Mouse (Mus musculus) limb, embryonic 11.5 days (tissue): ENCODE data around the gene Bptf. TPM values are rescaled to one million over a fixed set of nuclear protein-coding genes. Genes with fewer than 3 reads are reported as not detected.
"Not testable (repeated sequence)": the region's sequence is repeated elsewhere in the genome, so short reads cannot be mapped to it uniquely, and the experiment has no call there.

Source experiments
- ATAC-seq: fragments of 200-750 bp; cut with Nextera tagmentation; 2 replicates; pipeline ENCODE4 v1.8.0; 2017; ENCODE audit warnings: low read depth; ENCODE audit not compliant: insufficient number of reproducible peaks, low FRiP score, low TSS enrichment
- DNase-seq: peaks from one replicate; pipeline ENCODE4 v3.0.0-alpha.2; 2015; ENCODE audit warnings: low spot score
- H3K27ac ChIP-seq: fragments of 300-500 bp; sonication (generic); replicated peaks from 2 replicates; pipeline ENCODE4 v1.5.1; 2014; ENCODE audit warnings: low read depth, mild to moderate bottlenecking, low read length
- H3K27me3 ChIP-seq: fragments of 300-500 bp; sonication (generic); 2 replicates; pipeline ENCODE4 v1.6.1; 2014; ENCODE audit warnings: mild to moderate bottlenecking, low read length, mixed read lengths; ENCODE audit not compliant: control insufficient read depth, insufficient read depth
- H3K36me3 ChIP-seq: fragments of 300-500 bp; sonication (generic); 2 replicates; pipeline ENCODE4 v1.6.1; 2014; ENCODE audit warnings: mild to moderate bottlenecking, low read length, moderate library complexity, mixed read lengths; ENCODE audit not compliant: control insufficient read depth, insufficient read depth
- H3K4me1 ChIP-seq: fragments of 300-500 bp; sonication (generic); 2 replicates; pipeline ENCODE4 v1.6.1; 2014; ENCODE audit warnings: low read length, mixed read lengths; ENCODE audit not compliant: control insufficient read depth, insufficient read depth
- H3K4me2 ChIP-seq: fragments of 300-500 bp; sonication (generic); 2 replicates; pipeline ENCODE4 v1.6.1; 2014; ENCODE audit warnings: low read depth, mild to moderate bottlenecking, moderate library complexity; ENCODE audit not compliant: severe bottlenecking
- H3K4me3 ChIP-seq: fragments of 300-500 bp; sonication (generic); 2 replicates; pipeline ENCODE4 v1.5.1; 2014; ENCODE audit warnings: low read depth, low read length
- H3K9ac ChIP-seq: fragments of 300-500 bp; sonication (generic); 2 replicates; pipeline ENCODE4 v1.6.1; 2014; ENCODE audit warnings: mild to moderate bottlenecking, low read length
- H3K9me3 ChIP-seq: fragments of 300-500 bp; sonication (generic); 2 replicates; pipeline ENCODE4 v1.6.1; 2016; ENCODE audit warnings: low read length; ENCODE audit not compliant: control insufficient read depth
- WGBS: fragments of 180-500 bp; shearing (Covaris S2); extraction: QIAGEN DNeasy Blood & Tissue Kit; methylation state at CpG from one replicate; pipeline ENCODE4 v1.1.7; 2014; 5-methylcytosine and 5-hydroxymethylcytosine counted together
- polyA plus RNA-seq: library from polyadenylated mRNA; unstranded; fragments of >200 nt; fragmentation: Nextera tagmentation; extraction: Ambion mirVana; gene quantifications from 2 replicates; pipeline ENCODE4 v1.2.1, GENCODE M21; 2014

Bptf gene
- polyA plus RNA-seq, 1 experiment from 2014 or later: 44.1 TPM

DNA sequence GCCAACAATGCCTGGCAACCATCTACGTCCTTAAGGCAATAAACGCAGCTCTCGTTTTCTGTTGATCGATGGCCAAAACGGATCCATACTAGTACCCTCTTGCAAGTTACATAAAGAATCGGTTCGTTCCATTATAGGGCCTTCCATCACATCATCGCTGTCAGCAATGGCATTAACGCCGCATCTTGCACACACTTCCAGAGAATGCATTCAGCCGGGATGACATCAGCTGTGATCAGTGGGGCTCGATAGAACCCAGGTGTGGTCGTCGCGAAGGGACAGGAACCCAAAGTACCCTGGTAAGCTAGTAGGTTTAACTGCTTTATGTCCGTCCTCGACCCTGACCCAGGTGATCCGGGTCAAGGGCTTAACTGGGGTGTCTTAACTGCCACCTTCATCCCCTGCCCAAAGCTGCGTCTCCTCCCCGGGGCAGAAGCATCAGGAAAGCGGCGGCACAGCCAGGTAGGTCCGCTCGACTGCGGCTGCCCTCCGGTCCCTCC is 133.2 kb downstream of the Bptf start:
- ATAC-seq: peak; percentile 7; the same call in 1 of the 2 replicates
- peak overlapping the region; percentile 90 for H3K27ac ChIP-seq
- no peaks in the 10 kb centered on the region for H3K27me3 ChIP-seq
- peak overlapping the region; percentile 51 for H3K4me2 ChIP-seq
- H3K36me3 ChIP-seq: peaks cover 19% of the 10 kb centered on the region
- 0 out of 2 replicates have a peak, but pooled peaks cover 3% of the 10 kb centered on the region for H3K4me1 ChIP-seq
- no peaks in the 10 kb centered on the region for H3K9me3 ChIP-seq
- peak overlapping the region; percentile 99 for H3K4me3 ChIP-seq
- under 1% methylated on average over 26 of the region's 26 CpGs for WGBS
- DNase-seq: peak; percentile 61
- H3K9ac ChIP-seq: peak overlapping the region; percentile 98

DNA sequence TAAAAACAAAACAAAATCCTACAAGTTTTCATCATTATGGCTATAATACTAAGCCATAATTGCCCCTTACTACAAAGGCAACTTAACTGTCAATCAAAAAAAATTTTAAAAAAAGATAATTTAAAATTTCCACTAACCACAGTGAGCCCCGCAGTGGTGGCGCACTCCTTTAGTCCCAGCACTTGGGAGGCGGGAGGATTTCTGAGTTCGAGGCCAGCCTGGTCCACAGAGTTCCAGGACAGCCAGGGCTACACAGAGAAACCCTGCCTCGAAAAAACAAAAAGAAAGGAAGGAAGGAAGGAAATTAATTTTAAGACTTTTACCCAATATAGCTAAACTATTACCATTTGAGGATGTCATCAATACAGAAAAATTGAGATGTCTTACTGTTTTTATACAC is 134.0 kb downstream of the Bptf start:
- peak overlapping the region; percentile 98; the same call in 1 of the 2 replicates for H3K9ac ChIP-seq
- H3K27ac ChIP-seq: no peak overlapping the region
- H3K36me3 ChIP-seq: peaks cover 22% of the 10 kb centered on the region
- H3K4me1 ChIP-seq: 0 out of 2 replicates have a peak, but pooled peaks cover 3% of the 10 kb centered on the region
- peak overlapping the region; percentile 51 for H3K4me2 ChIP-seq
- H3K4me3 ChIP-seq: peak overlapping the region; percentile 99
- H3K9me3 ChIP-seq: no peaks in the 10 kb centered on the region
- WGBS: 17% methylated on average over 5 of the region's 5 CpGs
- DNase-seq (no peak), ATAC-seq (no peak)
- H3K27me3 ChIP-seq: no peaks in the 10 kb centered on the region

GRCm38 (mm10) chr11:106996492-106996891 is 135.4 kb downstream of the Bptf start:
- not testable (repeated sequence) for H3K27me3 ChIP-seq, ATAC-seq, DNase-seq, H3K9ac ChIP-seq, H3K4me2 ChIP-seq, H3K27ac ChIP-seq, H3K4me3 ChIP-seq, H3K4me1 ChIP-seq, H3K9me3 ChIP-seq
- peaks cover 26% of the 10 kb centered on the region for H3K36me3 ChIP-seq
- 97% methylated on average over 7 of the region's 7 CpGs for WGBS

GRCm38 (mm10) chr11:106994246-106995085 is 137.5 kb downstream of the Bptf start:
- ATAC-seq: no peak
- DNase-seq: no peak
- H3K4me2 ChIP-seq: no peak overlapping the region
- 0 out of 2 replicates have a peak, but pooled peaks cover 3% of the 10 kb centered on the region for H3K4me1 ChIP-seq
- H3K9me3 ChIP-seq: no peaks in the 10 kb centered on the region
- H3K9ac ChIP-seq: no peak overlapping the region
- peaks cover 32% of the 10 kb centered on the region for H3K36me3 ChIP-seq
- no peak overlapping the region for H3K4me3 ChIP-seq
- H3K27me3 ChIP-seq: no peaks in the 10 kb centered on the region
- 89% methylated on average over 3 of the region's 3 CpGs for WGBS
- H3K27ac ChIP-seq: no peak overlapping the region

DNA sequence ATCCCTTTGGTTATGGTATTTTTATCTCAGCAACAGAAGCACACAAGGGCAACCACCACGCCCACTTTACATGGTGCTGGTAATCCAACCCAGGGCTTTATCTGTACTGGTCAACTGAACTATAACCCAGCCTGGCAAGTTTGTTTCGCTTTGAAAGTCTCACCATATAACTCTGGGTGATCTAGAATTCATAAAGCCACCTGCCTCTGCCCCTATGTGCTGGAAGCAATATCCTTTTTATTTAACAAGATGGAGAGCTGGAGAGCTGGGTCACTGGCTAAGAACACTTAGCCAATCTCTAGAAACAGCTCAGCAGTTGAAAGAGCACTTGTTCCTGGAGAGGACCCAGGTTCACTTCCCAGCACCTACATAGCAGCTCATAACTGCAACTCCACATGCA is 144.5 kb downstream of the Bptf start:
- Histone ChIP-seq H3K4me1 (no peaks in the 10 kb centered on the region), H3K27ac (no peak overlapping the region), H3K36me3 (peaks cover 20% of the 10 kb centered on the region), H3K4me3 (no peak overlapping the region), H3K9me3 (no peaks in the 10 kb centered on the region), H3K9ac (no peak overlapping the region), H3K4me2 (no peak overlapping the region), H3K27me3 (no peaks in the 10 kb centered on the region)
- WGBS: 90% methylated on average over 2 of the region's 2 CpGs
- ATAC-seq (no peak), DNase-seq (no peak)

GRCm38 (mm10) chr11:106985979-106986604 is 145.8 kb downstream of the Bptf start:
- ATAC-seq, H3K27ac ChIP-seq, H3K27me3 ChIP-seq, H3K9me3 ChIP-seq, H3K4me3 ChIP-seq, H3K9ac ChIP-seq, DNase-seq, H3K4me1 ChIP-seq, H3K4me2 ChIP-seq: not testable (repeated sequence)
- 91% methylated on average over 8 of the region's 9 CpGs for WGBS
- peaks cover 20% of the 10 kb centered on the region for H3K36me3 ChIP-seq

Other genes starting within 250 kb of the Bptf start
- gene Smurf2, start 211.4 kb downstream of the Bptf start, polyA plus RNA-seq: 21.2 and 22.5 TPM in 2 replicates
- 624 and 640 TPM in 2 replicates for gene Kpna2, start 132.6 kb downstream of the Bptf start, polyA plus RNA-seq
- 1.5 TPM in 2 replicates for gene 1810010H24Rik, start 106.4 kb downstream of the Bptf start, polyA plus RNA-seq
- 72.9 and 74.5 TPM in 2 replicates for gene Nol11, start 57.3 kb upstream of the Bptf start, polyA plus RNA-seq